Mouse (Mus musculus): ENCODE results near the gene Dip2c. TPM values are rescaled to one million over a fixed set of nuclear protein-coding genes. Genes with fewer than 3 reads are reported as not detected.

The Dip2c gene
- total and polyA plus RNA-seq, 3 experiments = 8.0 to 26.8 (median 18.8) TPM

GRCm38 (mm10) chr13:9424434-9424833, 148.1 kb downstream of the Dip2c start:
- no peak for DNase-seq

DNA sequence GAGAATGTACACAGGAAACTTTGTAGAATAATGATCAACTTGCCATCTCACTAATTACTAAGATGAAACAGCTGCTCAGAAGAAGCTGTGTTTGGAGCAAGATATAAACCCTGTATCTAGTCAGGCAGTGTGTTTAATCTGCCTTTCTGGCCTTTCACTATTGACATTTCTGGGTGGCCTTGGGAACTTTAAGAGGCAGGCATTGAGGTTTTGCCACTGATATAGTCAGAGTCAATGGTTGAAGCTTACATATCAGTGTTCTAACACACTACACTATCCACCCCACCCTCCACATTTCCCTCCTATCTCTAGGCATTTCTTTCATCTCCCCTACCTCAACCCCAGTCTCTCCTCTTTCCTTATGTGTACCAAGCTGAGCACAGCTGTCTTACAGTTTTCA, 149.9 kb downstream of the Dip2c start:
- DNase-seq = no peak

- no peak for DNase-seq
Measured at GRCm38 (mm10) chr13:9426779-9427178, 150.5 kb downstream of the Dip2c start.

DNA sequence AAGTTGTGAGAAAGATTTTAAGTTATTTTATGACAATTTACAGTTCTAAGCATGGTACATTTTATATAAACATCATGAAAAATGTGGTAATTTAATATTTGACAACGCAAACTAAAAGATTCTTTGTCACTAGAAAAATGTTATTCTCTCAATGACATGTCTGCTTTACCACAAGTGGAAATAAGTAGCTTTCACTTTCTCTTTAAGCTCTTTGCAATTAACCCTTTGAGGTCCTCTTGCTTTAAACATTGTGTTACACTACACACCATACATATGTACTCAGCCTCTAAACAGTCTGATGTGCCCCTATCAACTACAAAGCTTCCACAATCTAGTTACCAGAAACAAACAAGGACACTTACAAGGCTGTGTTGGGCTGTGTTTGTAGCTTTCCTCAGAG, 153.6 kb downstream of the Dip2c start:
- DNase-seq = no peak

DNA sequence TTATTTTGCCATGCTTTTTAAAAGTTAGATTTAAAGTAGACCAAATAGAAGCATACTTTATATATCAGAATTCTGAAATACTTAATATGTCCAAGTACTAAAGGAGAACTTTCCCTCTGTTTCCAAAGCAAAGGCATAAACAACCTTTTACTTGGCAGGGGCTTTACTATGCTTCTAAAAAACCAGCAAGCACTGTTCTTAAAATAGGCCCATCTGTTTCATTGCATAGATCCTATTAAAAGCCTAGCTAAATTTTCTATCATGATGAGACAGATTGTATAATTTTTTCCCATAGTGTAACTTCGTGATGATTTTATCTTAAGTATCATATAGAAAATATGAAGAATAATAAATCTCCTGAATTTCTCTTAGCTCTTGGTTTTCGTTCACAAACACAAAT, 154.4 kb downstream of the Dip2c start:
- DNase-seq = no peak

DNA sequence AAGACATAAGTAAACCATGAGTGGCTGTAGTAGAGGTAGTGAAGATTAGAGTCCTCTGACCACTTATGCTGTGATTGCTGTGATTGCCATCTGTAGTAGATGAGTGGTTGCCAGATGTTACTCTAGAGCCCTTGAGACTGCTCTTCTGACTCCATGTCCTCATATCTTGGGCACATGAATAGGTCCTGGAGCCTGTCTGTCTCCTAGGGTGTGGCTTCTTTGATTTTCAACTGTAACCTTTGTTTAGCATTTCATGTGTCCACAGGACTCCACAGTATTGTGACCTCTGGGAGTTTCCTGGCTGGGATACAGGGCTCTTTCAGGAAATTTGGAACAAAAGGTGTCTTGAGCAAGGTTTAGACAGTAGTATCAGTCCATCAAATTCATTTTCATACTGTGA, 155.1 kb downstream of the Dip2c start:
- no peak for DNase-seq

DNA sequence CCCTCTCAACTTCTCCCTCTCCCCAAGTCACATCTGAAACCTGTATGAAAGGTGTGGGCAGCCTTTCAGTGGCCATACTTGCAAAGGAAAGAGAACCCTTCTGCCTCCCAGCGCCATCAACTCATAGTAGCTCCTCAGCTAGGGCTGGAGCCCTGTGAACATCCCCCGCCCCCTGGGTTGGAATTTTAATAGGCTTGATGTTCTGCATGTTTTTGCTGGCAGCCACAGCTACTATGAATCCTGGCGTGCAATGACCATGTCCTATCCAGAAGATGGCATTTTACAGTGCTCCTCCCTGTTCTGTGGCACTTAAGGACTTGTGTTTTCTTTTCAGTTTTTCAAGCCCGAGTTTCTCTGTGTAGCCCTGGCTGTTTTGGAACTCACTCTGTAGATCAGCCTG, 166.7 kb downstream of the Dip2c start:
- no peak for DNase-seq

GRCm38 (mm10) chr13:9445533-9446294, 169.4 kb downstream of the Dip2c start:
- no peak for DNase-seq

GRCm38 (mm10) chr13:9446448-9447115, 170.3 kb downstream of the Dip2c start:
- no peak for DNase-seq

DNA sequence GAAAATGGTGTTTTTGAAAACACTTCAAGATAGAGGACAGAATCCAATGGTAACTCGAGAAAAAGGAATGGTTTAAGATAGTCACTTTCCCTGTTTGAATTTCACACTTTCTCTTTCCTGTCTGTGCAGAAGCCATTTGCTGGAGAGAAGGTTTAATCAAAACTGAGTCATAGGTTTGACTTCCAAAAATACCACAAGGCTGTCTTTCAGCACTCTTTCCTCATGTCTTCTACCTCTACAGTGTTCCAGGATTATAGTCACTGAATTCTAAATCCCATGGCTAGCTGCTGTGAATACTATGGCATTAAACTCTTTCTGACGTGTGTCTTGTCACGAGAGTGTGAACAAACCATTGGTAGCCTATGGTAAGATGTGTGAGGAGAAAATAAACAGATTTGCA, 173.9 kb downstream of the Dip2c start:
- DNase-seq = no peak

DNA sequence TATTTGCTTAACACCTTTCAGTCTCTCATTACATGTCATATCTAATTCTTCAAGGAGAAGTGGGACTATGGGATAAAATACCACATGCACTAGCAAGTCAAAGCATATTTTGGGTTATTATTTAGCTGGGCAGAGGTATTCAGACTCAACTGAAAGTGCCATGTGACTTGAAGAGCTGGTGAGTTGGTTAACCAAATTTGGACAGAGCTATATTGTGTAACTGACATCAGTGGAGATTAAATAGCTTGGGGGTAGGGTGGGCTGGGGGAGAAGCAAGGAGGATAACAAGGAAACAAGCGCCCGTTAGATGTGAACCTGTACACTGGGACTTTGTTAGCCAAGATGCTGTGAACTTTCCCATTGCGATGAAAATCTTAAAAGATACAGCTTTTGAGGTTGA, 175.6 kb downstream of the Dip2c start:
- no peak for DNase-seq

DNA sequence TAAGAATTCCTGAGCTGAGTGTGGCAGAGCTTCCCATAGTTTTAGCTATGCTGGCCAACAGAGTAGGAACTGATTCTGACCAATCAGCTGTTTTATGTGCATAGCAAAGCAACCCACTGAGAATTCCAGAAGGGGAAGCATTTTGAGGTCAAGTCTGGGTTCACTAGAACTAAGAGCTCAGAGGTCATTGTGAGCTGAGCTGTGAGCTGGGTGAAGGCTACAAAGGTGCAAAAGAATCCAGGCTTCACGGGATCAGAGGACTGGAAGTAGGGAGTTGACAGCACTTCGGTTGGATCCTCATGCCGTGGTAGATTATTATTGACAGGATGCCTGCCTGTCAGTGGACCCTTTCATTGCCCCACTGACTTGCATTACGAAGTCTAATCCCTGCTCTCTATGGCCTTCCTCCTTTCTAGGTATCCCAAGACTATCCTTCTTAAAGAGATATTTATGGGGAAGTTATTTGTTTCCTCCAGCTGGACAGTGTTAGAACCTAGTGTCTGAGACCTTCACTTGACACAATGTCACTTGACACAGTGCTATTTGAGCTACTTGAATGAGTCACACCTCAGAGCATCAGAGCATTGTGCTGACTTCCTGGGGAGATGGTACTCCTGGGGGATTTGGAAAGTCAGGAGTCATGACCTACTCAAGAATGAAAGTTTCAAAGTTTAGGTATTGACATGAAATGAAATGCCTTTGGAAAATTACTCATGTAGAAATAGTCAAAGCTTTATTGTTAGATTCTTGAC, 178.3 kb downstream of the Dip2c start:
- DNase-seq = no peak

DNA sequence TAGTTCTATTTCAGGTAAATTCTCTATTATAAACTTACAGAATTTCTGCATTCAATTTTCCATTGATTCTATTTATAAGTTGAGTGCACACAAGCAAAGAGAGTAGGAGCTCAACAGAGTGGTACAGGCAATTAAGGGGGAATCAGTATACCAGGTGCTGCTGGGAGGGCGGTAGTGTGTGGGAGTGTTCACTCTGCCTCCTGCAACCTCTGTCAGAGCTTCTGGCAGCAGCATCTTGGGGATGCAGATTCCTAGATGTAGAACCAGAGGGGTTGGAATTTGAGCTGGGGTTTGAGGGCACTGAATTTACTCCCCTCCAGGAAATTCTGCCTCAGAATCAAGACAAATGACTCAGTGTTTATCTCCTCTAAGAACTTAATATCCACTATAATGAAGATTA, 179.7 kb downstream of the Dip2c start:
- DNase-seq = no peak

- no peak for DNase-seq
Measured at GRCm38 (mm10) chr13:9457420-9458308, 181.3 kb downstream of the Dip2c start.

DNA sequence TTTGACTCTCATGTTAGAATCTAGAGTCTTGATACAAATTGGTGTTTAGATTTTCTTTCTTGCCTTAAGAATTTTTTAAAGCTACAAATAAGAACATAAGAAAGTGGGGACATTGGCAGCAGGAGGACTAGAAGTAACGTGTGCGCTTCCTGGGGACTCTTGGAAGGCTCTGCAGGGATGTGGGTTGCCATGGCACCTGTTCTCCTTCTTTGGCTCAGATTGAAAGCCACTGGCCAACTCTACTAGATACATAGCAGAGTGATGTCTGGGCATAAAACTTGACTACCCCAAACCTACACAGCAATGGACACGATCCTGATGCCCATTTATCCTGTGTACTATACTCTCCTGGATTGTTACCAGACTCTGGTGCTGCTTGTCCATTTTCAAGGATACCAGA, 188.1 kb downstream of the Dip2c start:
- no peak for DNase-seq

DNA sequence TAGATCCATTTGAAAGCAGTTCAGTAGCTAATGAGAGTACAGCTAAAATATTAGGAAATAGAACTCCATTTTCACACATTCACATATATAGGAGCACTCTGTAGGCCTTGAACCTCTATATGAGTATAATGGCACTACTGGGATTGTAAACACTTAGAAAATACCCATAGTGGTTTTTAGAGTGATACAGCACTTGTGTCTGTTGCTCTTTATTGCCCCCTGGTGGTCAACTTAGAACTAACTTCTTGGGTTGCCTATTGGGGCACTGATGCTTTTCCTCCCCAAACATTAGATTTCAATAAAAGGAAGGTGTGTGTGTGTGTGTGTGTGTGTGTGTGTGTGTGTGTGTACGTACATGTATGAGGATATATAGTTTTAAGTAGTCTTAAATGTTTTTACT, 190.9 kb downstream of the Dip2c start:
- peak; percentile 65 for DNase-seq

- DNase-seq = no peak
Measured at GRCm38 (mm10) chr13:9473383-9473782, 197.1 kb downstream of the Dip2c start.

DNA sequence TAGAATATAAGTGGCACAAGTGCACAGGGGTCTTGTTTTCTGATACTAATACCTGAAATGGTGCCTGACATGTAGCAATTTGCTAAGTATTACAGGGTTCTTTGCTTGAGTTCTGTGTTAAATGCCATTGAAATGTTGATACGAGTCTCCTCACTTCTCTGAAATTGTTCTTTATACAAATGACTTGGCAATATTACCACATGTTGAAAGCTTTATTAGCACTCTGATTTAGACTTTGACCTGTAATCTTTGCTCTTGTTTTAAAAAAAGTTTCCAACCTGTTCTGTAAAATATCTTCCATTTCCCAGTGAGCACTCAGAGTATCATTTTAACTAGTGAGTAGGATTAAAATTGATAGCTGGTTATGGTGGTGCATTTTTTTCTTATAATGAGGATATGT, 205.4 kb downstream of the Dip2c start:
- DNase-seq = no peak

GRCm38 (mm10) chr13:9489696-9490095, 213.4 kb downstream of the Dip2c start:
- DNase-seq = no peak

GRCm38 (mm10) chr13:9494726-9495125, 218.4 kb downstream of the Dip2c start:
- DNase-seq = peak; percentile 37

DNA sequence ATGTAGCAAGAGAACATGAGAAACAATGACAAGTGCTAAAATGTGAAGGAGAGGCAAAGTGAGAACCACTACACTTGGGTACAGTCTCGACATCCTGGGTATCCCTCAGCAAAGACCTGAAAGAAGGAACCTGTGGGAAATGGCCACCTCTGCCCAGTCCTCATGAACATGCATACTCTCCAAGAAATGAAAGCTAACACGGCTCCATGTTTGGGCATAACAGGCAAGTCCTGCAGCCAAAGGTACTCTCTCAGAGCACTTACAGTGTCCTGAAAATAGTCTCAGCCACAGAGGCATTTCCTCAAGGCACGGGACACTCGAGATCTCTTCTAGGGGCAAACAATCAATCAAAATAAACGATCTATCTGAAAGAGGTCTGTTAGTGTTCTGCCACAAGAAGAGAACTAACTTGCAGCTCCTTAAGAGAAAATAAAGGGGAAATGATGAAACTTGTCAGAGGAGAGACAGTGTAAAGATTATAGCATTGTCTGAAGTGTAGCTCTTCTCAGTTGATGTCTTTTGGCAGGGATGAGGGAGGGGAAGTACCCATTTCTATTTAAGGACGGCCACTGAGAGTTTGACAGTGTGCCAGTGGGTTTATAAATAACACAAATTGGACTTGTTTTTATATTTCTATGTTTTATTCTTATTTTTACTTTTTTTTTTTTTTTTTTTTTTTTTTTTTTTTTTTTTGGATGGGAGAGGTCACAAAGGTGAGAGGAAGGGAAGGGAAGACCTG, 228.0 kb downstream of the Dip2c start:
- no peak for DNase-seq

Data from adrenal gland, adult 2 months (tissue).